In the genomic region with DNA sequence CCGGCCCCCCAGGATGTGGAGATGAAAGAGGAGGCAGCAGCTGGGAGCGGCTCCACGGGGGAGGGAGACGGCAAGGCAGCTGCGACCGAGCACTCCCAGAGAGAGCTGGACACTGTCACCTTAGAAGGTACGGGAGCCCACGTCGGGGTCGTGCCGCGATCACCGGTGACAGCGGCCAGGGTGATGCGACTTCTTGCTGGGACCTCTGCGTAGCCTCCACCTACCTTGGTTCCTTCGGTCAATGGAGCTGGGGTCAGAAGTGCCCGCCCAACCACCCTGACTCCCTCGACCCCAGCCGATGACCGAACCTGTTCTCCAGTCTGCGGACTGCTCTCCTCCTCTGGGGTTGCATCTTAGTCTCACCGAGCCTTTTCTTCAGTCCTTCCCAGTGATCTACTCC, we compare ENCODE assay signal across 1 mouse cellular context.
TF ChIP-seq lines count a peak whose summit lies in the region.

No protein-coding gene starts in this region.

TF ChIP-seq in CH12.LX, 34 proteins besides CTCF, POLR2A, EP300 and RAD21 (continued from another document):
- no peak for TF ChIP-seq UBTF (IDR thresholded peaks at IDR 0.05; ENCODE audit: low read depth, low read length)
- no peak for TF ChIP-seq ZKSCAN1 (IDR thresholded peaks at IDR 0.05; ENCODE audit: borderline replicate concordance, low read depth, low read length)
- no peak for TF ChIP-seq ZNF384 (IDR thresholded peaks at IDR 0.05; ENCODE audit: low read depth, low read length)
- no peak for TF ChIP-seq ELF1 (IDR thresholded peaks at IDR 0.05; ENCODE audit: low read depth, low read length)
- TF ChIP-seq PAX5 (IDR thresholded peaks at IDR 0.05; ENCODE audit: low read length): no peak
- TF ChIP-seq RCOR1 (conservative IDR thresholded peaks at IDR 0.05; ENCODE audit: low read depth, low read length): 0 out of 2 replicates have a peak, but pooled peaks have one; percentile 18
- no peak for TF ChIP-seq MAFK (IDR thresholded peaks at IDR 0.05; ENCODE audit: insufficient replicate concordance, low read length)
- TF ChIP-seq MXI1 (IDR thresholded peaks at IDR 0.05; ENCODE audit: low read depth, low read length): peak; percentile 0; the same call in 1 of the 2 replicates
- TF ChIP-seq USF2 (conservative IDR thresholded peaks at IDR 0.05; ENCODE audit: low read depth, low read length): no peak
